Mouse (Mus musculus) kidney, adult 8-10 months (tissue): ENCODE data around the gene Npas3.

ENCODE experiments used
- DNase-seq, 2 experiments: peaks; one replicate each; pipeline ENCODE4 v3.0.0; 2022

Gene Npas3

DNA sequence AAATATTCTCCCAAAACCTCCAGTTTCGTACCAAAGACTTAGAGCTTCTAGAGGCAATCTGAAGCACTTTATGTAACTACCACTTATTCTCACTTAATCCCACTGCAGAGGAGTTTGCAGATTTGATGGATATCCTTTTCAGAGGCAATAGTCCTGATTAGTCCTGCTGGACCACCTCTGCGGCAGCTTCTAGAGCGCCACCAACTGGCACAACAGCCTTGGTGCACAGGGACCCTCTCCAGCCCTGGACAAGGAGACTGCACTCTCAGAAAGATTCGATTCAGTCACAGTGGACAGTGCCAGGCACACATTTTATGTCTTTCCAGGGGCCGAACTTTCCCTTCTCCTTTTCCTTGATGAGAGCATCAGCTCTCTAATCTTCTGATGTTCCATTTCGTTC is 471.4 kb downstream of the Npas3 start:
- DNase-seq, result no peak

- DNase-seq, result no peak
These were observed 473.7 kb downstream of the Npas3 start for GRCm38 (mm10) chr12:53722156-53722555.

GRCm38 (mm10) chr12:53722718-53723698 is 474.5 kb downstream of the Npas3 start:
- DNase-seq, result no peak

DNA sequence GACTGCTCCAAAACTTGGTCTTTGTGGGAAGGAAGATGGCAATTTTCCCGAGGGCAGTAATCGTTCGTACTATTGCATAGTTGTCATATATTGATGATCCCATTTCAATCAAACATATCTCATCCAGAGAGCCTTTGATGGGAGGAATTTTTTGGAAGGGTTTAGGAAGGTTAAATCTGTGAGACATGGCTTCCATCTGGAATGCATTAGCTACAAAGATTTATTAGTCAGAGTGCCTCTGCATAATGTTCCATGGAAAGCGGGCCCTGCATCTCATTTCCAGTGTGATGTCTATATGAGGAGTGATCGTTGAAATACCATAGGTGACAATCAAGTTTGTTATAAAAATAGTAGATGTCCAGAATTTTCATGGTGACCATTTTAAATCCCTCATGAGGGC is 480.8 kb downstream of the Npas3 start:
- DNase-seq, result no peak

- DNase-seq, result no peak
These were observed 490.2 kb downstream of the Npas3 start for GRCm38 (mm10) chr12:53738549-53739292.

GRCm38 (mm10) chr12:53746653-53747052 is 498.2 kb downstream of the Npas3 start:
- DNase-seq, result no peak

GRCm38 (mm10) chr12:53749375-53749774 is 500.9 kb downstream of the Npas3 start:
- DNase-seq, result no peak

DNA sequence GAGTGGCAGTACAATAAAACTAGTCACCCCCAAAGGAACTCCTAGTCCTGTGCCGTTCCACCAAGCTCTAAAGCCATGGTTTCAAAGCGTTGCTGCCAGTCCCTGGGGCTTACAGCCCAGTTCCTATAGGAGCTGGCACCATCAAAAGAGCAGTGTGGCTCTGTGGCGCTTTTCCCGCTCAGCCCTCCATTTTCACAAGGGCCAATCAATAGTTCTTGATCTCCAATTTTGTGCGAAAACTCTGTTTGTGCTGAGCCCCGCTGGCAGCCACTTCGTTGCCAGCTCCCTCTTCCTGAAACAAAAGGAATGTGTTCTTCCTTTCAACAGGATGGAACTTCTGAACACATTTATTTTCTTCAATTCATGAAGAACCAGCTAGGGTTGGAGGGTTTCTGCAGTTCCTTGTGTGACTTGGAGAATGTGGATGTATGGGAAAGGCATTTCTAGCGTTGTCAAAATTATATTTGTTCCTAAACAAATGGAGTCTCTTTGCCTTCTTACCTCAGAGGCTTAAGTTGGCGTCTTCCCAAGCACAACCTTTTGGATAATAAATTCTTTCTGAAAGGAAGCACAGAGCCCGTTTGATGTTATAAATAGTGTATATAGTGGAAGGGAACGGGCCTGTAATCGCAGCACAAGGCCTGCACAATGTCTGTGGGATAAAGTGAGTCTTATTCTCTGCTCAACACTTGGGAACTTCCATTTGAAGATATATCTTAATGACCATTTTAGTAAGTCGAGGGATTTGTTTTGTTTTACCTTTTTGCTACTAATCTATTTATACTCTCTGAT is 504.0 kb downstream of the Npas3 start:
- DNase-seq, result no peak

- DNase-seq, result no peak
These were observed 505.0 kb downstream of the Npas3 start for GRCm38 (mm10) chr12:53753368-53753937.

DNA sequence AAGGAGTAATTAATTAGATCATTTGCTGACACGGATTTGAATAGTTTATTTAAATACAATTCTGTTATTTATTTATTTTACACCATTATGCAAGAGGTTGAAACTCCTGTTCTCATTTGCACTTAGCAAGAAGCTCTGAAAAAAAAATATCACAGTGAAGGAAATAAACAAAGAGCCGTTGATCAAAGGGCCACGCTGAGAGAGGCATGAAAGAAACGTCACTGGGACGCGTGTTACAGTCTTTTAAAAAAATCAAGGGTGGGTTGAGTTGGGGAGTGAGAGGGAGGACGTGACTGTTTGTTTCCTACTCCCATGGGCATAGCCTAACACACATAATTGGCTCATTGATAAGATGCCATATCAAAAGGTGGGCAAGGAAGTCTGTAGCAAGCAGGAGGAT is 505.8 kb downstream of the Npas3 start:
- DNase-seq, result no peak

DNA sequence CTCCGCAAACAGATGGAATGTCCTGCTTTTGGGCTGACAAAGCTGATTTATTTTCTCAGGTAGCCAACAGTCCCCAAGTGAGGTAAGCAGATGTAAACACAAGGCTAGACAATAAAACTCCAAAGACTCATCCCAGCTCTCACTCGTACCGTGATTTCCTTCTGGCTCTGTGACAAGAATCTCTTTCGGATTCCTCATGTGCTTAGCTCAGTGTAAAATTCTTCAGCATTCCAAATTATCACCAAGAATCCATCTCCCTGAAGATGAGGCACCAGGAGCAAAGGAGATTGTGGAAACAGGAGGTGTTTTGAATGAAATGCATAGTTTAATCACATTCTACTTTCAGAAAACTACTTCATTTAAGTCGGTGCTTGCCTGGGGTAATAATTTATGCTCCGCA is 509.2 kb downstream of the Npas3 start:
- DNase-seq, result no peak

- DNase-seq, result no peak
These were observed 509.9 kb downstream of the Npas3 start for GRCm38 (mm10) chr12:53758356-53758755.

DNA sequence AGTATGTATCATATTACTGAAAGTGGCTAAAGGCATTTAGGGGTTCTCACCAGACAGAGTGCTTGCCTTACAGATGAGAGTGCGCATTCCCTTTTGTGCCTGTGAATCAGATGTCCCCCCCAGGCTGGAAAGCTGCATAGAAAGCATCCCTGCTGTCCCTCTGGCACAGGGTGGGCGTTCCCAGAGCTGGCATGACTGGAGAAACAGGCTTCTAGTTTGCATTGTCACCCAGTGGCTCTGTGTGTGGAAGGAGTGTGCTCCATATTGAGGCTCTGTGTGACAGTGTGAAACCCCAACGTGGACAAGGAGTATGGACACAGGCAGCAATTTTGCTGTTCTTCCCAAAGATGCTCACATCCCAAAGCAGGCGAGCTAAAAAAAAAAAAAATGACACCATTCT is 515.7 kb downstream of the Npas3 start:
- DNase-seq, result no peak

DNA sequence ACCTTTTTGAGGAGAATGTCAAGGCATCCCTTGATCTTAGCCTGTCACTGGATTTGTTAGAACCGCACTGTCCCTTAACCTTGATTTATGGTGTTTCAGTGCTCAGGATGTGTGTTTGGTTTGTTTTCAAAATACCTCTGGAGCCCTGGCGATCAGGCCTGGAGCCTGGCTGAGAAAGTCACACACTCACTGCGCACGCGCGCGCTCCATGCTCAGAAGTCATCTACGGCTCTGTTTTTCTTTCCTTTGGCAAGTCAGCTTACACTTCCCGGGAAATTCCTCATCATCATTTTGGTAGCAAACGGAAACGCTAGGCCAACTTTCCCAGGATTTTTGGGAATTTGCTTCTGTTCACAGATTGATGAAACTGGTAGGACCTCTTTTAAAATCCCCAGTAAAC is 519.9 kb downstream of the Npas3 start:
- peak; percentile 22 to 32 for DNase-seq

DNA sequence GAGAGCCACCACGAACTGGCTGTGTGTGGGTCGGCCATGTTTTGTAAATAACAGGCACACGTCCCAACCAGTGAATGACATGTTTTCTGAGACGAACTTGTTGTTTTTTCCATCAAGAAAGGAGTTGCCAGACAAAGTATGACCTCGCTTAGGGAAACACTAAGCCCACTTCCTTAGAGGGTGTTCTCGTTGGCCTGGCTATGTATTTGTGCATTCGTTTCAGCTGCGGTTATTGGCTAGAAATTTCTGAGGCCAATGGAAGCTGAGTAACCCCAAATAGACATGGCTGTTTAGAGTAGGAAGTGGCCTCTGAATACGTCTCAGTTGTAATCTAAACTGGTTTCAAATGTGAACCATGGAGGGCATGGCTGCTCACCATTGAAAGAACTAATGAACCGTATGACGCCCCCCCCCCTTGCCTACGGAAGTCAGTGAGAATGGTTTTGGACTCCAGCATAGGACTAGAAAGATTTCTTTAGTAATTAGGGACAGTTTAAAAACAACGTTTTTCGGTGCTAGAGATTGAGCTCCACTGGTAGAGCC is 523.0 kb downstream of the Npas3 start:
- no peak for DNase-seq

- DNase-seq, result no peak
These were observed 533.5 kb downstream of the Npas3 start for GRCm38 (mm10) chr12:53781850-53782552.

DNA sequence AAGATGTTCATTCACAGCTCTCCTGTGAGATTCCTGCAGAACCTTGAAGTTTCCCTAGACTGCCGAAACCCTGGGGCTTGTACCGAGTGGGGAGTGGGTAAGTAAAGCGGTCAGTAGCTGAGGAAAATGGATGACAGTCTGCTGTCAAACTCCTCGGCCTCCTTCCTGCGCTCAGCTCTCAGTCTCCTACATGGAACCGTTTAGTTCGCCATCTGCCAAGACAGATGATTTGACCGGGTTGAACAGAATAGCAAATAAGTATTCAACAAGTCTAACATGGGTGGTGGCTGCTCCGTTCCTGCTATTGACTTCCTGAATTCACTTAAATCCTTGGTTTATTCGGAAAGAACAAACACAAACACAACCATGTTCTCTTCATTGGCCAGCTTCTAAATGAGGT is 541.0 kb downstream of the Npas3 start:
- no peak for DNase-seq

DNA sequence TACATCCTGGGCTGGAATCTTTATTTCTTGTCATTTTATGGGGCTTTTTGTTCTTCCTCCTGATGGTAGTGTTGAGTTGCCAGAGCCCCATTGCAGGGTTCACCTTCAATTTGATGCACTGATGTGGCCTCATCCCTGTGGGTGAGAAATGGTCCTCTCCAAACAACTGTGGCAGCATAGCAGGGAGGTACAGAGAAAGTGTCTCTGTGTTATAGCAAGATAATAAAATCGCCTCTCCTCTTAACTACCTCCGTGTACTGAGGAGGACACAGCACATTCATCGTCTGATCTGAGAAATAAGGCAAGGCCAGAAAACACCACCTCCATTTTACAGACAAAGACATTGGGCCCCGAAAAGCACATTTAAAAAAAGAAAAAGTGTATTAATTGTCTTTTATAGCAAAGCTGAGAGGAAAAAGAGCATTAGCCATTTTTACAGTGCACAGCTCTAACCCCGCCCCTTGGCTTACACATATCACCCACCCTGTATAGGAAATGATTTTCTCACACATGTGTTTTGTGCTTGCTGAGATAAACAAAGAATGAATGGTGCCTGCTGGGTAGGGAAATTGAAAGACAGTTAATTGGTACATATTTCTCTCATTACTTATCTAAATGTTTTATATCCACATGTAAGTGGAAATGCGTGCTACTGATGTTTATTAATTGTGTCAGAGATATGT is 546.4 kb downstream of the Npas3 start:
- no peak for DNase-seq

DNA sequence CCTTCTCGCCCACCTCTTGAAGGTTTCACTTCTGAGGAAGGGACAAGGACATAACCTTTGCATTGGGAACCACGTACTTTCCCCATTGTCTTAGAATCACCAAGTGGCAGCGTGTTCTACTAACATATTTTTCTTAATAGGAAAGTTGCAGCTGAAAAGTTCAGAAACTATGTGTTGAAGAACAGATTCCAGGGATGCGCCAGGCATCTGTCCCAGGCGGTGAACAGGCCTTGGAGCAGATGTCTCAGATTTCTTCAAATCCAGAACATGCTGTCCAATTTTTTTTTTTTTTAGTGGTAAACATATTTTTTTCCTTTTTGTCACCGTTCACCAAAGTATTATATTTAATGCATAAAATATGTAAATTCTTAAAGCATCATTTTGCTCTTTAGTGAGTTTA is 553.4 kb downstream of the Npas3 start:
- DNase-seq, result no peak

GRCm38 (mm10) chr12:53802381-53802780 is 553.9 kb downstream of the Npas3 start:
- DNase-seq, result no peak

- no peak for DNase-seq
These were observed 561.6 kb downstream of the Npas3 start for GRCm38 (mm10) chr12:53810081-53810480.
